In genomic region chr7:130324716-130325401, GRCm38 (mm10) we compare ENCODE assay signal across 17 mouse cellular contexts.
DNase-seq lines count a peak whose midpoint lies in the region; ATAC-seq and TF ChIP-seq lines count a peak whose summit lies in the region.
"Had no signal": no experiment of that assay in that cellular context is flagged by ENCODE, and none has a peak within 500 bp of the region (broad histone marks: within the 10 kb centered on the region; RNA-seq: fewer than 3 reads in every experiment).

No protein-coding gene starts in this region.

- H3K4me1 ChIP-seq in CH12.LX (ENCODE audit: control insufficient read depth in 1 of 2, insufficient read depth in 2 of 2) (peaks cover 3 to 7% of the 10 kb centered on the region in 2 experiments; a peak in 3 of 4 replicates), ES-E14 (ENCODE audit: control insufficient read depth in 2 of 2, insufficient read depth in 2 of 2, low read length in 2 of 2, poor library complexity in 1 of 2) (0 out of 4 replicates have a peak, but pooled peaks cover 0 to 2% of the 10 kb centered on the region in 2 experiments)
- H3K4me1 ChIP-seq in embryonic facial prominence, embryonic 14.5 days (ENCODE audit: control insufficient read depth, insufficient read depth, low read length), result peaks cover 48% of the 10 kb centered on the region
- H3K4me1 ChIP-seq in limb, embryonic 15.5 days, result peaks cover 47% of the 10 kb centered on the region
- peaks cover 21% of the 10 kb centered on the region for H3K4me1 ChIP-seq in midbrain, embryonic 14.5 days (ENCODE audit: control insufficient read depth, insufficient read depth, low read length)
- peaks cover 6% of the 10 kb centered on the region for H3K4me1 ChIP-seq in hindbrain, embryonic 11.5 days (replicated peaks; ENCODE audit: control insufficient read depth, insufficient read depth, low read length)
- H3K4me1 ChIP-seq: liver, embryonic 12.5 days had no signal

- 39% methylated on average over 12 of the region's 14 CpGs for WGBS in embryonic facial prominence, embryonic 14.5 days
- 19% methylated on average over 12 of the region's 14 CpGs for WGBS in limb, embryonic 15.5 days
- WGBS in midbrain, embryonic 14.5 days, result 68% methylated on average over 14 of the region's 14 CpGs
- WGBS in hindbrain, embryonic 11.5 days, result 60% methylated on average over 14 of the region's 14 CpGs

- in situ Hi-C loops in CH12.LX (cut with MboI; ENCODE audit: low pct_ligation_motif_present, low pct_unique_long_range_greater_than_20kb, low sequenced_read_pairs), result no loop called here
- in situ Hi-C loops in ES-E14 (cut with MboI; ENCODE audit: low sequenced_read_pairs in 2 of 2, unreplicated experiment in 2 of 2), result no loop called here

- no peak overlapping the region for H3K4me3 ChIP-seq in CH12.LX (replicated peaks in 1 of 3; ENCODE audit: low read depth in 2 of 3, low read length in 2 of 3, poor library complexity in 1 of 3)
- no peak overlapping the region for H3K4me3 ChIP-seq in ES-E14 (ENCODE audit: insufficient read depth in 1 of 2, low read depth in 1 of 2, low read length in 2 of 2, poor library complexity in 1 of 2, severe bottlenecking in 1 of 2)
- no peak overlapping the region for H3K4me3 ChIP-seq in embryonic facial prominence, embryonic 14.5 days (ENCODE audit: low read depth, low read length)
- no peak overlapping the region for H3K4me3 ChIP-seq in limb, embryonic 15.5 days
- no peak overlapping the region for H3K4me3 ChIP-seq in midbrain, embryonic 14.5 days (replicated peaks; ENCODE audit: low read depth, low read length)
- no peak overlapping the region for H3K4me3 ChIP-seq in hindbrain, embryonic 11.5 days (ENCODE audit: low read depth, low read length)
- H3K4me3 ChIP-seq: forebrain, embryonic 12.5 days; heart, embryonic 12.5 days; layer of hippocampus, adult 2 months; left cerebral cortex, adult 2 months; liver, embryonic 12.5 days had no signal

- no peaks in the 10 kb centered on the region for H3K79me2 ChIP-seq in CH12.LX (replicated peaks; ENCODE audit: control insufficient read depth, extremely low read depth, insufficient read depth, poor library complexity, severe bottlenecking)

- H3K9me3 ChIP-seq in CH12.LX (replicated peaks; ENCODE audit: low read length) (peaks cover 7% of the 10 kb centered on the region), ES-E14 (ENCODE audit: control insufficient read depth, insufficient read depth, low read depth, low read length) (no peaks in the 10 kb centered on the region)
- H3K9me3 ChIP-seq in embryonic facial prominence, embryonic 14.5 days (ENCODE audit: control insufficient read depth, low read length), result no peaks in the 10 kb centered on the region
- no peaks in the 10 kb centered on the region for H3K9me3 ChIP-seq in limb, embryonic 15.5 days
- H3K9me3 ChIP-seq in midbrain, embryonic 14.5 days (ENCODE audit: control insufficient read depth, low read length), result no peaks in the 10 kb centered on the region
- H3K9me3 ChIP-seq in hindbrain, embryonic 11.5 days (ENCODE audit: control insufficient read depth, low read length), result no peaks in the 10 kb centered on the region
- H3K9me3 ChIP-seq: forebrain, embryonic 12.5 days; heart, embryonic 12.5 days; liver, embryonic 12.5 days had no signal

- intact Hi-C loops in left cerebral cortex, postnatal 36 days (cut with DNase I), result no loop called here

- TF ChIP-seq CTCF in CH12.LX (conservative IDR thresholded peaks at IDR 0.05 in 1 of 2, IDR thresholded peaks at IDR 0.05 in 1 of 2; ENCODE audit: low read depth in 2 of 2, low read length in 2 of 2), result no peak

- no peak for TF ChIP-seq EP300 in CH12.LX (IDR thresholded peaks at IDR 0.05; ENCODE audit: low read length)

- dilution Hi-C loops in CH12.LX (cut with MboI; ENCODE audit: extremely low pct_ligation_motif_present, extremely low pct_unique_long_range_greater_than_20kb, low sequenced_read_pairs), result no loop called here

- peaks cover 87% of the 10 kb centered on the region for H3K27me3 ChIP-seq in CH12.LX (replicated peaks)
- 0 out of 2 replicates have a peak, but pooled peaks cover 3% of the 10 kb centered on the region for H3K27me3 ChIP-seq in embryonic facial prominence, embryonic 14.5 days (replicated peaks; ENCODE audit: control insufficient read depth, insufficient read depth, low read length)
- no peaks in the 10 kb centered on the region for H3K27me3 ChIP-seq in limb, embryonic 15.5 days
- H3K27me3 ChIP-seq in midbrain, embryonic 14.5 days (ENCODE audit: control insufficient read depth, insufficient read depth, low read length), result no peaks in the 10 kb centered on the region
- H3K27me3 ChIP-seq in hindbrain, embryonic 11.5 days (ENCODE audit: control insufficient read depth, insufficient read depth, low read length), result 0 out of 2 replicates have a peak, but pooled peaks cover 3% of the 10 kb centered on the region

- TF ChIP-seq POLR2A in CH12.LX (IDR thresholded peaks at IDR 0.05; ENCODE audit: low read depth, low read length), result no peak

- no peak for TF ChIP-seq RAD21 in CH12.LX (IDR thresholded peaks at IDR 0.05; ENCODE audit: low read depth, low read length)

- H3K27ac ChIP-seq in CH12.LX (ENCODE audit: insufficient read depth, low read depth), result no peak overlapping the region
- no peak overlapping the region for H3K27ac ChIP-seq in ES-E14 (ENCODE audit: insufficient read depth, low read depth, low read length, poor library complexity, severe bottlenecking)
- H3K27ac ChIP-seq in embryonic facial prominence, embryonic 14.5 days (replicated peaks; ENCODE audit: low read depth, low read length), result peak overlapping the region; percentile 75
- H3K27ac ChIP-seq in limb, embryonic 15.5 days, result peak overlapping the region; percentile 51
- H3K27ac ChIP-seq in midbrain, embryonic 14.5 days (replicated peaks; ENCODE audit: low read depth, low read length), result no peak overlapping the region
- H3K27ac ChIP-seq in hindbrain, embryonic 11.5 days (ENCODE audit: low read depth, low read length), result no peak overlapping the region
- H3K27ac ChIP-seq: forebrain, embryonic 12.5 days; layer of hippocampus, adult 2 months; left cerebral cortex, adult 2 months; liver, embryonic 12.5 days had no signal

- H3K9ac ChIP-seq in CH12.LX (ENCODE audit: insufficient read depth, low read depth) (no peak overlapping the region), ES-E14 (ENCODE audit: insufficient read depth, low read depth, low read length, poor library complexity, severe bottlenecking) (no peak overlapping the region)
- 0 out of 2 replicates have a peak overlapping the region, but pooled peaks have one; percentile 1 for H3K9ac ChIP-seq in embryonic facial prominence, embryonic 14.5 days (ENCODE audit: low read depth, low read length)
- H3K9ac ChIP-seq in limb, embryonic 15.5 days, result no peak overlapping the region
- no peak overlapping the region for H3K9ac ChIP-seq in midbrain, embryonic 14.5 days (replicated peaks; ENCODE audit: low read length)
- no peak overlapping the region for H3K9ac ChIP-seq in hindbrain, embryonic 11.5 days (ENCODE audit: low read depth, low read length)
- H3K9ac ChIP-seq: forebrain, embryonic 12.5 days; heart, embryonic 12.5 days; liver, embryonic 12.5 days had no signal

- no peaks in the 10 kb centered on the region for H3K36me3 ChIP-seq in CH12.LX (replicated peaks in 1 of 2; ENCODE audit: control insufficient read depth in 1 of 2, insufficient read depth in 1 of 2, low read length in 1 of 2)
- H3K36me3 ChIP-seq in ES-E14 (ENCODE audit: control insufficient read depth, insufficient read depth, low read length, poor library complexity, severe bottlenecking), result no peaks in the 10 kb centered on the region
- no peaks in the 10 kb centered on the region for H3K36me3 ChIP-seq in embryonic facial prominence, embryonic 14.5 days (ENCODE audit: control insufficient read depth, insufficient read depth, low read length)
- H3K36me3 ChIP-seq in limb, embryonic 15.5 days, result no peaks in the 10 kb centered on the region
- H3K36me3 ChIP-seq in midbrain, embryonic 14.5 days (ENCODE audit: control insufficient read depth, insufficient read depth, low read length), result no peaks in the 10 kb centered on the region
- no peaks in the 10 kb centered on the region for H3K36me3 ChIP-seq in hindbrain, embryonic 11.5 days (ENCODE audit: control insufficient read depth, insufficient read depth, low read length)
- H3K36me3 ChIP-seq: forebrain, embryonic 12.5 days; heart, embryonic 12.5 days; liver, embryonic 12.5 days had no signal

- DNase-seq in CH12.LX (ENCODE audit: extremely low read depth) (no peak), ES-E14 (ENCODE audit: low read depth, low spot score) (peak; percentile 21)
- peak; percentile 52 for DNase-seq in embryonic facial prominence, embryonic 14.5 days (ENCODE audit: low spot score)
- DNase-seq in midbrain, embryonic 14.5 days, result no peak
- no peak for DNase-seq in left cerebral cortex, postnatal 36 days (ENCODE audit: low spot score in 2 of 2)
- no peak for DNase-seq in hindbrain, embryonic 11.5 days (ENCODE audit: low spot score)
- DNase-seq: cerebellum, adult 18-20 months; heart, postnatal 36 days; spleen, adult 18-20 months; thymus, postnatal 4 days had no signal

- no peak overlapping the region for H3K4me2 ChIP-seq in CH12.LX (ENCODE audit: insufficient read depth, low read depth, poor library complexity, severe bottlenecking)
- H3K4me2 ChIP-seq in embryonic facial prominence, embryonic 14.5 days (ENCODE audit: low read depth, low read length), result no peak overlapping the region
- no peak overlapping the region for H3K4me2 ChIP-seq in limb, embryonic 15.5 days
- H3K4me2 ChIP-seq in midbrain, embryonic 14.5 days (ENCODE audit: low read length), result no peak overlapping the region
- H3K4me2 ChIP-seq in hindbrain, embryonic 11.5 days (replicated peaks; ENCODE audit: low read depth, low read length), result no peak overlapping the region
- H3K4me2 ChIP-seq: forebrain, embryonic 12.5 days; heart, embryonic 12.5 days; liver, embryonic 12.5 days had no signal

- no peak for ATAC-seq in embryonic facial prominence, embryonic 14.5 days (ENCODE audit: low read depth)
- ATAC-seq in limb, embryonic 15.5 days (ENCODE audit: insufficient number of reproducible peaks, low FRiP score, low TSS enrichment, low read depth), result no peak
- ATAC-seq in midbrain, embryonic 14.5 days (ENCODE audit: low FRiP score, low TSS enrichment), result no peak
- ATAC-seq in hindbrain, embryonic 11.5 days (ENCODE audit: low FRiP score), result no peak
- ATAC-seq: liver, embryonic 12.5 days; lung, postnatal 0 days had no signal

TF ChIP-seq in CH12.LX, 34 proteins besides CTCF, POLR2A, EP300 and RAD21:
- no peak for TF ChIP-seq TCF12 (IDR thresholded peaks at IDR 0.05; ENCODE audit: low read depth, low read length)
- peak; percentile 9; the same call in 1 of the 2 replicates for TF ChIP-seq ZNF384 (IDR thresholded peaks at IDR 0.05; ENCODE audit: low read depth, low read length)

TF ChIP-seq in ES-E14, 5 proteins besides CTCF, POLR2A, EP300 and RAD21:
- no peak for TF ChIP-seq CHD2 (IDR thresholded peaks at IDR 0.05; ENCODE audit: low read depth, low read length)
- TF ChIP-seq ZNF384 (IDR thresholded peaks at IDR 0.05; ENCODE audit: low read depth, low read length), result peak; percentile 74; the same call in 1 of the 2 replicates
- no peak for TF ChIP-seq ZC3H11A (IDR thresholded peaks at IDR 0.05; ENCODE audit: borderline replicate concordance, low read depth, low read length)
- TF ChIP-seq MAFK (IDR thresholded peaks at IDR 0.05; ENCODE audit: insufficient read depth, low read depth, low read length), result no peak
- TF ChIP-seq HCFC1 (IDR thresholded peaks at IDR 0.05; ENCODE audit: borderline replicate concordance, insufficient read depth, low read length), result no peak

Comparison
In these comparisons a context has a peak if more than half of its experiments do, and no peak if none do; other contexts are left out.
1. DNase-seq: peak in ES-E14 (single experiment) and embryonic facial prominence, embryonic 14.5 days (single experiment); none in CH12.LX (single experiment), midbrain, embryonic 14.5 days (single experiment), left cerebral cortex, postnatal 36 days (0 of 2) and hindbrain, embryonic 11.5 days (single experiment).
2. H3K27ac ChIP-seq: peak in embryonic facial prominence, embryonic 14.5 days (single experiment) and limb, embryonic 15.5 days (single experiment); none in CH12.LX (single experiment), ES-E14 (single experiment), midbrain, embryonic 14.5 days (single experiment) and hindbrain, embryonic 11.5 days (single experiment).